Mouse (Mus musculus) erythroid progenitor cell, adult 5-6 weeks (primary cell): ENCODE results near the gene Ihh. TPM values are rescaled to one million over a fixed set of nuclear protein-coding genes. Genes with fewer than 3 reads are reported as not detected.

Source experiments
- ATAC-seq: replicated peaks from 2 replicates; pipeline ENCODE4 v1.8.0; 2016; ENCODE audit warnings: moderate number of reproducible peaks, mild to moderate bottlenecking, moderate TSS enrichment, inconsistent platforms; ENCODE audit not compliant: poor library complexity, low FRiP score, severe bottlenecking
- total RNA-seq, 2 experiments: library from RNA; stranded (forward) in 1 of 2; stranded (reverse) in 1 of 2; fragments of 150-400 nt in 1 of 2; fragments of 186-747, 209-891 nt in 1 of 2; gene quantifications; 2 replicates each; pipeline versions ENCODE4 v1.2.3 to v1.2.4; 2015 to 2017; ENCODE audit warnings: low replicate concordance in 2 of 2

The Ihh gene
- total RNA-seq, 2 experiments from 2014 or later, result not detected

DNA sequence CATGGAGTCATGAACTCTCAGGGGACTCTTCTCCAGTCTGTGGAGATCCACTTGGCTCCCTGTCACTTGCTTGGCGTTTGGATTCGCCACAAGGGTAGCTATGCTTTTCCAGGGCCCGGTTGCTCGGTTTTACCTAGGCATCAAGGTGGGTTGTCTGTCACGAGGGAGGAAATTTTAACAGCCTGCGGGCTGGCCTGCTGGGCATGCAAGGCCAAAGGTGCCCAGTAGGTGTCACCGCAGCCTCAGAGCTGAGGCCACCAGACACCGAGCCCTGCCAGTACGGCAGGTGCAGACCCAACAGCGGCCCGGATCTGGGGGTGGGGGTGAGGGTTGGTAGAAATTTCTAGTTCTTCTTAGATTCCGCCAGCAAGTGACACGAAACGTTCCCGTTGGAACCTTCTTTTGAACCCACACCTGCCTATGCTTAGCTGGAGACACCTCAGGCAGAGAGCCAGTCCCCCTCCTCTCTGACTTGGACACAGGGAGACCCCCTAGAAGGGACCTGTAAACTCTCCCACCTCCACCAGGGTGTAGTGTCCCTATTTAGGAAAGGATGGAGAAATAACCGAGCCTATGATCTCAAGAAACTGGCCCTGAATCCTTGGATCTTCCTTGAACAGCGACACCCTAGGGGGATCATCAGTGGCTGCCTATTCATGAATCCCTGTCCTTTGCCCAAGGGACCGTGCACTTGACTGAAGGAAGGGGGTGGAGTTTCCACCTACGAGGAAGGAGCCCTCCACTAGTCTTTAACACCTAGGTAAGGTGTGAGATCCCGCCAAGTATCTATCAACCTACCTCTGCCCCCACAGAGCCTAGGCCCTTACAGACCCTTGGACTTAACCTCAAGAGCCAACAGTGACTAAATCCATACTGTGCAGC is 2.4 kb downstream of the Ihh start:
- 0 out of 2 replicates have a peak, but pooled peaks have one; percentile 39 for ATAC-seq

DNA sequence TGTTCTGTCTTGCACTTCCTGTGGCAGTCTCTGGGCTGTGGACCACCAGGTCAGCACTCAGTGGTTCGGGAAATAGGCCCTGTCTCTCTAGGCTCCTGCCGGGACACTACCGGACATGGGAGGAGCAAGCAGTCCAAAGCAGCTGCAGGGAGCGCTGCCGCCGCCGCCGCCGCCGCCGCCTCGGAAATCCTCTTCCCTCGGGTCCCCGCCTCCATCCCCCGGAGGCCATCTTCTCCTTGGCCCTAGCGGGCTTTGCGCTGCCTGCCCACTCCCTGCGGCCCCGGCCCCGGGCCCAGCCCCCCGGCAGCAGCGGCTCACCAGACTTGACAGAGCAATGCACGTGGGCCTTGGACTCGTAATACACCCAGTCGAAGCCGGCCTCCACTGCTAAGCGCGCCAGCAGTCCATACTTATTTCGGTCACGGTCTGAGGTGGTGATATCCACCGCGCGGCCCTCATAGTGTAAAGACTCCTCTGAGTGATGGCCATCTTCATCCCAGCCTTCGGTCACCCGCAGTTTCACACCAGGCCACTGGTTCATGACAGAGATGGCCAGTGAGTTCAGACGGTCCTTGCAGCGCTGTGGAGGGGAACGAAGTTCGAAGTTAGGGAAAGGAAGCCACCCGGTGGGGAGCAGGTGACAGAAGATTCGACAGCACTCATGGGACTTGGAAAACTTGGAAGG is 3.3 kb downstream of the Ihh start:
- ATAC-seq, result no peak

DNA sequence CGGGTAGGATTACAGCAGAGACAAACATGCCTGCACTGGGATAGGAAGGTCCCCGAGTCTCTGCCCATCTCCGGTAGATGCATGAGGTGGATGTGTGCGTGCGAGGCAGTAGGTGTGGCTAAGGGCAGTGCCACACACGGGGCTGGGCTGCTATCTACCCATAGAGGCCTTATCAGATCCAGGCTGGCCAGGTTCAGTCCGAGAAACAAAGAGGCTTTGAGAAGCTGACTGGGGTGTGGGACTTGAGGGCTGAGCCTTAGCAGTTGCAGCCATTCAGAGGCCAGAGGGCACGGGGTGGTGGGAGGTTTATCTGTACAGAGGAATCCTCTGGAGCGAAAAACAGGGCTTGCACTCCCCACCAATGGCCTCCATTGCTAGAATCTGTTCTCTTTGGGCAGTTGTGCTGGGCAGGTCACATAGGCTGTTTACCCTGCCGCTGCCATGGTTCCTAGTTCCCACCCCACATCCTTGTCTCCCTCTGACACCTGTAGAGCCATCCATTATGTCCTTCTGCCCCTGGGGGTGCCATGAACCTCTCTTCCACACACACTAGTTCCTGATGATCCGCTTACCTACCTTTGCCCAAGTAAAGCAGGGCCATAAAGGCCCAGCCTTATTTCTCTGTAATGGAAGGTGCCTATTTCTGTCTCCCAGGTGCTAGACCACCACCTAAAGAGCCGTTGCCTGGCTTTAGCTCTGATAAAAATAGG is 9.7 kb downstream of the Ihh start:
- no peak for ATAC-seq

DNA sequence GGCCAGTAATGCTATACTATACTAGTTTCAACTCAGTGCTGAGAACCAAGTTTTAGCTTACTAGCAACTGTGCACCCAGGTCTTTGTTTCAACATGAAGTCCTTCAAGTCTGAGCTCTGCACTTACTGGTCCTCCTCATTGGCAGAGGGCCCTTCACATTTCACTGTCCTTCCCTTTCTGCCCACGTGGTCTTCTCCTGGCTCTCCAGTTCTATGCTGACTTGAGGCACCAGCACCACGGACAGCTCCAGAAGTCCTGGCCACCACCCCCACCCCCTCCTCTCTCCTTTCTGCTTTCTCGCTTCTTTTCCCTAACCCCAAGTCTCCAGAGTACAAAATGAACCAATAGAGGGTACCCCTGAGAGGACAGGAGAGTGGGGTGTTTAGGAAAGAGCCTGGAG is 11.7 kb downstream of the Ihh start:
- ATAC-seq, result no peak

DNA sequence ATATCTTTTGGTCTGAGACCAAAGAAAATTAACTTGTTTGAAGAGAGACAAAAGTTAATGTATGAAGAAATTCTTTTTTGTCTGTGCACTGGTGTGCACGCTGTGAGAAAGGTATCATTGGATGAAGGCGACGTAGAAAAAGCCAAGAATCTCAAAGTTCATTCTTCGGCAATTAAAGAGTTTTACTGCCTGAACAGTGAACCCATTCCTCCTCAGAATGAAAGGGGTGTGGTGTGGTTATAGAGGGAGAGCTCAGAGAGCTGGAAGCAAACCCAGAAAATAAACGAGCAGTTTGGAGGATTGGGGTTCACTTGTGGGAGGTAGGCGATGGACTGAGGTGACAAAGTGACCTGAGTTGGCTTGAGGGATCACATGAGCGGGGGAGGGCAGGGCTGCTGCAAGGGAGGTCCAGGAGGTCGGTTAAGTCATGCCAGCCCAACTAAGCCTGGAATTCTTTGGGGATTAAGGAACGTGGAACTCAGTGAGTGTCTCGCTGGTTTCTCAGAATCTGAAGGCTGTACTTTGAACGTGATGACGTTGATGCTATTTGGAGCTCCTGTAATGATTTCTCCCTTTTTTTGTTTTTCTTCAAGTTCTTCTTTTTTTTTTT is 15.1 kb downstream of the Ihh start:
- ATAC-seq, result no peak

DNA sequence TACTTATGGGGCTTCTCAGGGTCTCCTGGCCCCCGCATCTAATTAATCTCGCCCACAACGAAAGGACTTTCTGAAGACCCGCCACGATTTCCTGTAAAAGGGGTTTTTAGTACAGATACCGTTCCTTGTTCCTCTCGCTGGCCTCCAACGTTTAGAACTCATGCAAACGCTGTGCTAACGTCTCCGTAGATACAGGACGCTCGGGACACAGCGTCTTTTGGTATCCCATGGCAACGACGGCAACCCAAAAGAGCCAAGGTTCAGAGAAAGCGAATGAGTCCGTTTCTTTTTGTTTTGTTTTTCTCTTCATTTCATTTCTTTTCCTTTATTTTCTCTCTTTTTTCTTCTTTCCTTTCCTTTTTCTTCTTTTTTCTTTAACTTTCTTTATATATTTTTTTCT is 16.1 kb downstream of the Ihh start, which contains the start of gene Cfap65:
TSS of gene Cfap65 (minus strand) at position 198 of the 400 bp plus-strand sequence.
- no peak for ATAC-seq

DNA sequence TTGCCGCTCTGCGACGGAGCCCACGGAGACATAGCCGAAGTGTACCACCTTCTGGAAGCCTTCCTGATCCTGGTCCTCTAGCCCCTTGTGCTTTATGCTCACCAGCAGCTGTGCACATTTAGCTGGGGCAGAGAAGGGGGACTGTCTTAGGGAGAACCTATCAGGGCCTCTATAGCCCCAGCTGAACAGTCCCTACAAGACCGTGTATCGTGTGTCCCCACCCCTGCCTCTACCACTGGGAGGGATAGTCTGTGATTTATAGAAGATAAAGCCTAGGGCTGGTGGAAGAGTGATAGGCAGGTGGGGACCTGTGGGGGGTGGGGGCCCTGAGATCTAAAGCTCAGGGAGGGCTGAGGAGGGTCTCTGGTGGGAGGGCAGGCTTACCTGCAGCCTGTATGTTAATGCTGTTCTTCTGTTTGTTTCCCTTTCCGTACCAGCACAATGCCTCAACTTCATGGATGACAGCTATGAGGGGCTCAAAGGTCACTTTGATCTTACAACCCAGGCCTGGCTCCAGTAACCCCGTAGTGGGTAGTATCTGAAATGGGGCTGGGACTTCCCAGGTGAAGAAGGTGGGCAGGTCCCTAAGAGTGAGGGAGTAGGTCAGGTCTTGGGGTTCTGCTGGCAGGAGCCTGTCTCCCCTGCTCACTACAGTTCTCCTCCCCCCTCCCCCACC is 23.7 kb downstream of the Ihh start:
- ATAC-seq, result no peak

DNA sequence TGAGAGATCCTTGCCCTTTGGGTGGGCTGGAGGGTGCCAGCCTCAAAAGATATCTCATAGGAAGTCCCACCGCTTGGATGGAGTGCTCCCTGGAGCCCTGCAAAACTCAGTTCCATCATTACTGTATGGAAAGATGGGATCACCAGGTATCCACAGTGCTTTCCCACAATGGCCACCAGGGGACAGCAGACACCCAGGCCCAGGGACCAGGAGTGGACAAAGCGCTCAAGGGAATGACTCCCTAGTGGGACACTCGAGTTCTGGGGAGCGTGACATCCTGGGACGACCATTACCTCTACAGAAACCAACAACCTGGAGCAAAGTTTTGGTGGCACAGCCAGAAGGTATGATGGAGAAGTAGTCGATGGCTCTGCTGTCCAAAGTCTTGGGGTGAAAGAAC is 24.8 kb downstream of the Ihh start:
- no peak; the same call in 1 of the 2 replicates for ATAC-seq

DNA sequence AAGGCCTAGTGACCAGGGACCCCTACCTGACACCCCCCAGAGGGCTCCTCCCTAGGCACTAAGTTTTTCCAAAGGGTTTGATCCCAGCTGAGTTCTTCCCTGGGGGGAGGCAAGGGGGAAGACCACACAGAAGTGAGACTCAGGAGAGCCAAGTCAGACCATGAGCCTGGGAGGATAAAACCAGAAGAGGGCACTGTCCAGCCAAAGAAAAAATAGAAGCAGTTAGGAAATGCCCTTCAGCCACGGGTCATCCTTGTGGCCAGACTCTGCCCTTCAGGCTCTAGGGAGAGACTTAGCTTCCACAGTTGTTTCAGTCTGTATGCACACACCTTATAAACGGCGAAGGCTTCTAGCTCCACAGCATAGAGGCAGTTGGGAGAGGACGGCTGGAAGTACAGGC is 27.0 kb downstream of the Ihh start:
- no peak for ATAC-seq

DNA sequence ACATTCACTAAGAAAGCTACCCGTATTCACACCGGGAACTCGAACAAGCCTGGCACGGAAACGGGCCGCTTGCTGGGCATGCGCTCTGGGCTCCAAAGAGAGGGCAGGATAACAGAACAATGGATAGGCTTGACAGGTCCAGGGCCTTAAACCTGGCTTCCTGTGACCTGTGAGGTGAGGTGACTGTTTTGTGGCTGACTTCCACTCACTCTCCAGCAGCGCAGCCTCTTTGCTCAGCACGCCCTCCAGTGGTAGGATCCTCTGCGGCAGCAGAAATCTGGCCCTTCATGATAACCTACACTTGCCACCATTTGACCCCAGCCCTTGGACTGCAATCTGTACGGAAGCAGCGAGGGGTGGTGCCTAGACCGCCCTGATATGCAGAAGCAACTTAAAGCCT is 35.8 kb downstream of the Ihh start:
- ATAC-seq, result no peak

DNA sequence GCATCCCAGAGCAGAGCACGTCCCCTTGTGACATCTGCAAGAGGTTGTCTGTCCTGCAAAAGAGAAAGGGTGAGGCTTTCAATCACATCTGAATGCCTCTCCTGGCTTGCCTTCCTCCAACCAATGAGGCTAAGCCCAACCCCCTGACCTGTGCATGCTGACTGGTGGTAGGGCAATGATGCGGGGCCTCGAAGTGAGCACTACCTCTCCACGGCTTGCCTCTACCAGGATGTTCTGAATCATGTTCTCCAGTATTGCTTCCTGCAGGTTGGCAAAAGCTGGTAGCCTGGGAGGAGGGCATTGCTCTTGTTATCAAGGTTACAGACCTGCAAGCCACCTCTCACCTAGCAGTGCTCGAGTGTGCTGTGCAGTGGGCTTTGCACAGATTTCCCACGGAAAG is 49.3 kb downstream of the Ihh start:
- no peak for ATAC-seq

DNA sequence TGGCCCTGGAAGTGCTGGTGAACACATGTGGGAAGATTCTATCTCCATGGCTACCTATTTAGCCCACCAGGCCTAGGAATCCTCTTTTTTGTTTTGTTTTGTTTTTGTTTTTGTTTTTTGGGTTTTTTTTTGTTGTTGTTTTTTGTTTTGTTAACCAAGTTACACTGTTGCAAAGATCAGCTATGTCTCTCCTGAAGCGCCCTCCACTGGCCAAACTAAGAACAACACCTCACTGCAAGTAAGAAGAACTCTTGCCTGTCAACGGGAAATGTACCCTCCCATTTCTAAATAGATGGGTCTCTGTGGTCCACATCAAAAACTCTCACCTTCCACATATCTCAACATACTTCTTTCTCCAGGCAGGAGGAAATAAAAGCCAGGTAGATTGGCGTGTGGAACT is 49.8 kb downstream of the Ihh start:
- ATAC-seq, result no peak

DNA sequence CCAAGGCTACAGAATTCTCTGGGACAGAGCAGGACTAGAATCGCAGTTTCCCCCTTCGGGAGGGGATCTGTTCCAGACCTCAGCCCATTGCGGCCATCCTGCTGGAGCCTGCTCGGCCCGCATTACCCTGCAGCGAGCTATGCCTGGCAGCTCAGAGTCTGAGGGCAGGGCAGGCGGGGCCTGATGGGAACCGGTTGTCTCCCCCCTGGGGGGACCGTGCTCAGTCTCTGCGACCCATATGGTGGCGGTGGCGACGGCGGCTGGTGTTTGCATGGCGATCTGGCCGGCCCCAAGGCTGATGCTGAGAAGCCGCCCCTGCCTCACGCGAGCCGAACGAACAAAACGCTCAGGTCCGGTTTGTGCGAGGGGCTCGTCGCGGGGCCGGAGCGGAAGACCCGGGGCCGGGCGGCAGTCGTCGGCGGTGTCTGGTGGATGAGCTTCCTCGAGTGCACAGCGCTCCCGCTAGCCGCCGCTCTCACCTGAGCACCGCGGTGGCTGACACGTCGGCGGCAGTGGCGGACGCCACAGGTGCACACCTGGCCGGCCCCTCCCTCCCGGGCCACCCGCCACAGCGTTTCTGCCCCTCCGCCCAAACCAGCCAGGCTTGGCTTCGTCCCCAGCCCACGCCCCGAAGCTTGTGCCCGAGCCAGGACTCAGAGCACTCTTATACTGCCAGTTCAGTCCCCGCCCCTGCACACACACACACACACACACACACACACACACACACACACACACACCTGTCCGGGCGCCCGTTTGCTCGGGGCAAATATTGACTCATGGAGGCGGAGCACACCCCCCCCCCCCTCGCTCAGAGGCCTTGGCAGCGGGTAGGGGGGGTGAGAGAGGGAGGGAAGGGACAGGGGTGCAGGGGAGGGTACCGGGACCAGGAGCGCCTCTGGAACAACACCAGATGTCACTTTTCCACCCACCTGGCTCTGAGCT is 50.9 kb downstream of the Ihh start:
- ATAC-seq, result no peak

DNA sequence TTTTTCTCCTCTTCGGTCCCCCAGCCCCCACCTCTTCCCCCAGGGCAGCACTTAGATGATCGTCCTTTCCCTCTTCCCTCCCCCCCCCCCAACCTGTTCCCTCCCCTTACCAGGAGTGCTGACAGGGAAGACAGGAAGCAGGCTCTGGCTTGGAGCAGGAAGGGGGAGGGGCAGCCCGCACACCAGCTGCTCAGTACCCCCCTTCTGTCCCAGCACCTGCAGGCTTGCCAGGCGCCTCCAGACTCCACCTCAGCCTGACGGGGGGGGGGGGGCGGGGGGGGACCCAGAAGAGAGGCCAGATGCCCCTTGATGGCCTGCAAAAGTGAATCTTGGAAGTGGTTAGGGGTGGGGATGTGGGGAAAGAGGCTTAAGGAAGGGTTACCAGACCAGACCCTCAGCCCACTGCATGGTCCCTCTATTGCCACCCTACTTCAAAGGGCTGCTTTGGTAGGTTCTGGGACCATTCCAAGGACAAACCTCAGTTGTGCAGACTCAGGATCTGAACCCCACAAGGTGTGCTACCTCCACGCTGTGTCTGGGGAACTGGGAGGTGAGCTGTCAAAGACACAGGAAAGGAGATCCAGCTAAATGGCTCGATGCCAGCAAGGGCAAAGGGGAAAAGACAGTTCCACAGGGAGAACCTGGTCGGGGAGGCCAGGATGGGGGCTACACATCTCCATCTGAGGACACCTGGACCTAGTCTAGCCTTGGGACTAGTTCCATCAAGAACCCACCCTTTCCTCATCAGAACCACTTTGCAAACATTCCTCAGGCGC is 52.6 kb downstream of the Ihh start:
- ATAC-seq, result no peak

DNA sequence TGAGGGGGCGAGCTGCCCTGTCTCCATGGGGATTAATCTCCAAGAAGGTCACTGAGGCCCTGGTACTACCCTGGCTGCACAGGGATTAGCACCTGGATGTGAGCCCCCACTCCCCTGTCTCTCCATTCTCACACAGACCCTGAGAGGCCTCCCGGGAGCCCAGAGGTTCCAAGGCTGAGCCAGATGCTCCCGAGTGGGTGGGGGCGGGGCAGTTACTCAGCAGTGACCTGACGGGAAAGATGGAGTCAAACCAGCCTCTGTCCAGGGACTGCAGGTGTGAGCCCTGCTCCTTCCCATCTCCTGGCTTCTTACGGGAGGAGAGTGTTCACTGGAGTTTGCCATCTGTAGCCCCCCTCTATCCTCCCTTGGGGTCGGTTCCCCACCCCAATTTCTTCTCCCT is 53.5 kb downstream of the Ihh start:
- ATAC-seq, result no peak
